Mouse (Mus musculus) hindbrain, postnatal 0 days (tissue): ENCODE results near the gene Zfp367. TPM values are rescaled to one million over a fixed set of nuclear protein-coding genes. Genes with fewer than 3 reads are reported as not detected.

Experiments used
- ATAC-seq: fragments of 200-750 bp; cut with Nextera tagmentation; 2 replicates; pipeline ENCODE4 v1.8.0; 2017; ENCODE audit warnings: mild to moderate bottlenecking, moderate TSS enrichment, moderate library complexity
- DNase-seq: peaks from one replicate; pipeline ENCODE4 v3.0.0-alpha.2; 2015; ENCODE audit warnings: low spot score
- H3K27ac ChIP-seq: fragments of 300-500 bp; sonication (generic); 2 replicates; pipeline ENCODE4 v1.5.1; 2014; ENCODE audit warnings: mild to moderate bottlenecking
- H3K27me3 ChIP-seq: fragments of 300-500 bp; sonication (generic); 2 replicates; pipeline ENCODE4 v1.6.1; 2014; ENCODE audit warnings: low read length, mixed read lengths; ENCODE audit not compliant: insufficient read depth
- H3K36me3 ChIP-seq: fragments of 300-500 bp; sonication (generic); 2 replicates; pipeline ENCODE4 v1.6.1; 2014; ENCODE audit warnings: low read length, mixed read lengths; ENCODE audit not compliant: insufficient read depth
- H3K4me1 ChIP-seq: fragments of 300-500 bp; sonication (generic); 2 replicates; pipeline ENCODE4 v1.6.1; 2014; ENCODE audit warnings: antibody characterized with exemption, low read length, mixed read lengths; ENCODE audit not compliant: insufficient read depth
- H3K4me2 ChIP-seq: fragments of 300-500 bp; sonication (generic); 2 replicates; pipeline ENCODE4 v1.6.1; 2014; ENCODE audit warnings: low read depth, mild to moderate bottlenecking, low read length, moderate library complexity, mixed read lengths
- H3K4me3 ChIP-seq: fragments of 300-500 bp; sonication (generic); 2 replicates; pipeline ENCODE4 v1.5.1; 2014; ENCODE audit warnings: low read length
- H3K9ac ChIP-seq: fragments of 300-500 bp; sonication (generic); replicated peaks from 2 replicates; pipeline ENCODE4 v1.6.1; 2014; ENCODE audit warnings: mild to moderate bottlenecking, low read length, moderate library complexity, mixed read lengths
- H3K9me3 ChIP-seq: fragments of 300-500 bp; sonication (generic); 2 replicates; pipeline ENCODE4 v1.6.1; 2016; ENCODE audit warnings: low read length, mixed read lengths
- CTCF ChIP-seq: IDR thresholded peaks from 2 replicates; pipeline ENCODE4 v1.5.1; 2016; ENCODE audit warnings: antibody characterized with exemption, control low read depth, low read depth
- WGBS: fragments of 180-500 bp; shearing (Covaris S2); extraction: QIAGEN DNeasy Blood & Tissue Kit; methylation state at CpG from one replicate; pipeline ENCODE4 v1.1.7; 2014; 5-methylcytosine and 5-hydroxymethylcytosine counted together
- polyA plus RNA-seq: library from polyadenylated mRNA; unstranded; fragments of >200 nt; fragmentation: Nextera tagmentation; extraction: Ambion mirVana; gene quantifications from 2 replicates; pipeline ENCODE4 v1.2.1, GENCODE M21; 2015
- total RNA-seq: library from RNA; depleted of rRNA; stranded (reverse); fragments of >200 nt; gene quantifications from 2 replicates; pipeline ENCODE4 v1.2.3, GENCODE M21; 2014; rRNA removed

Gene Zfp367
- total RNA-seq = 15.3 and 17.0 TPM in 2 replicates
- 6.7 and 6.9 TPM in 2 replicates for polyA plus RNA-seq

DNA sequence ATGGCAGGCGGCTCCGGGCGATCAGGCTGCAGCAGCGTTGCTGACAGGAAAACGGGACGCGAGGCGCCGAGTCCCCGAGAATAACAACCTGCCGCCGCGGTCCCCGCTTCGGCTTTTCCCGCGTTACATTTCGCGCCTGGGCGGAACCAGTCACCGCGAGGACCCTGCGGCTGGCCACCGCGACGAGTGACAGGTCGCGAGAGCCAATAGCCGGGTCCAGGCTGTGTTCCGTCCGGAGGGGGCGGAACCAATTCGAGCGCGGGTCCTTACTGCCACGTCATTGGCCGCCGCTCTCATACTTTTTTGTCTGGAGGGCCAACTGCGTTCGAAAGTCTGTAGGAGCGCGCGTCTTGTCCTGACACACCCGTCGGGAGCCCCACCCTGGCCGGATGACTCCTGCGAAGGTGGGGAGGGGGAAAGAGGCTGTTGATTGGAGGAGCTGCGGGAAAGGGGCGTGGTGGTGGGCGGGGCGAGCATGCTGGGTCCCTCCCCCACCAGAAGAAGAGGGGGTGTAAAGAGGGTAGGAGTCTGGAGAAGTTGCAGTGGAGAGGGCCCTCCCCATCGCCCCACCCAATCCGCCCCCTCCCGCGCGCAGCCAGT lies at the start of gene Zfp367:
Gene Zfp367 (minus strand): TSS at position 120 of the 600 bp plus-strand sequence.
- no peaks in the 10 kb centered on the region for H3K9me3 ChIP-seq
- 1% methylated on average over 55 of the region's 56 CpGs for WGBS
- H3K27ac ChIP-seq = peak within 1 kb of the TSS; percentile 77
- H3K4me1 ChIP-seq = no peaks in the 10 kb centered on the region
- H3K9ac ChIP-seq = peak within 1 kb of the TSS; percentile 62
- H3K36me3 ChIP-seq = no peaks in the 10 kb centered on the region
- TF ChIP-seq CTCF = no peak
- peak within 1 kb of the TSS; percentile 88 for H3K4me3 ChIP-seq
- ATAC-seq (peak; percentile 98), DNase-seq (peak; percentile 98)
- H3K4me2 ChIP-seq = peak within 1 kb of the TSS; percentile 69
- no peaks in the 10 kb centered on the region for H3K27me3 ChIP-seq

DNA sequence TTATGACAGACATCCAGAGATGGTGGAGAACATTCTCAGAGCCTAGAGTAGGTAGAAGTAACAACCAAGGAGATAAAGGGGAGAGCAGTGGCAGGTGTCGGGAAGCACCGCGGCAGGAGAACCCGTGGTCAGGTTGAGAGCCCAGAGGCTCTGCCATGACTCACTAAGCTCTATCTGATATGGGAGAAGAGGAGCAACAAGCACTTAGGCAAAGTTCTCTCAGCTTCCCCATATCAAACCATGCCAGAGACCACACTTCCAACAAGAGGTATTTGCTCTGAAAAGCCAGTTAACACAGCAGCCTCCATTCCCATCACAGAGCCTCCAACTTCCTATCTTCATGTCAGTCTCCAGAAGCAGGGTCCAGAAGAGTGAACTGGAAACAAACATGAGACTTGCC lies 47.9 kb upstream of the Zfp367 start:
- no peaks in the 10 kb centered on the region for H3K36me3 ChIP-seq
- no peak overlapping the region for H3K4me3 ChIP-seq
- H3K4me2 ChIP-seq = no peak overlapping the region
- H3K27ac ChIP-seq = no peak overlapping the region
- H3K27me3 ChIP-seq = no peaks in the 10 kb centered on the region
- no peaks in the 10 kb centered on the region for H3K9me3 ChIP-seq
- H3K9ac ChIP-seq = no peak overlapping the region
- no peak for TF ChIP-seq CTCF
- 99% methylated on average over 4 of the region's 4 CpGs for WGBS
- ATAC-seq (no peak), DNase-seq (no peak)
- H3K4me1 ChIP-seq = no peaks in the 10 kb centered on the region

DNA sequence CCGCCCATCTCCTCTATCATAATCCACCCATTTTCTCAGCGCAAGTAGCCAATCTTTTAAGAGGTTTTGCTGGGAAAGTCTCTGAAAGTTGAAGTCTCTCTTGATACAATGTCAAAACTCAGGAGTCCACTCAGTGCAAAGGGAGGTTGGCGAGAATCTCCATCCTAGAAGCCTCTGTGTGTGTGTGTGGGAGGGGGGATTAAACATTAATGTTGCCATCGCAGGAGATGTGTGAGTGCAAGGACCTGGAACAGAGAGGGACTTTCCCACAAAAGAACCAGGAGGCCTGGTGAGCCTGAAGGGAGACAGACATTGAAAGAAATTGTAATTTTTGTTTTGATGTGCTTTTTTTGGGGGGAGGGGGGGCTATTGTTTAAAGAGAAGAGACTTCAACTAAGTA lies 45.3 kb upstream of the Zfp367 start:
- 91% methylated on average over 4 of the region's 4 CpGs for WGBS
- ATAC-seq (no peak), DNase-seq (no peak)

DNA sequence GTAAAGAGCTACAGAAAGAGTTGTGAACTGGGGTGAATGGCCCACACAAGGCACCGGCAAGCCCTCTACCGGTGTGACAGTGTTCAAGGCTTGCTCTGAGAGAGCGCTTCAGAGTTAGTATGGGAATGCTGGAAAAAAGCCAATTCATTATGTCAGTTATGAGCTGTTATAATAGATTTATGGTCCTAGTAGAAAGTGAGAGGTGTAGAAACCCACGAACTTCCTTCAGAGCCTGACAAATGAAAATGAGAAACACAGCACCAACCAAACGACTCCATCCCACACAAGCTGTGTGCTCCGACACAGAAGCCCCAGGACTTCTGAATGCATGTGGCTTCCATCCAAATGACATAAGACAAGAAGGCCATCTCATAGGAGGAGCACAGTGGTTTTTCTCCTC lies 44.9 kb upstream of the Zfp367 start:
- H3K4me3 ChIP-seq = no peak overlapping the region
- no peak overlapping the region for H3K27ac ChIP-seq
- H3K36me3 ChIP-seq = no peaks in the 10 kb centered on the region
- H3K27me3 ChIP-seq = no peaks in the 10 kb centered on the region
- ATAC-seq (no peak), DNase-seq (no peak)
- no peak overlapping the region for H3K9ac ChIP-seq
- WGBS = 73% methylated on average over 6 of the region's 6 CpGs
- H3K4me2 ChIP-seq = no peak overlapping the region
- H3K4me1 ChIP-seq = no peaks in the 10 kb centered on the region
- TF ChIP-seq CTCF = no peak
- no peaks in the 10 kb centered on the region for H3K9me3 ChIP-seq

More for the DNA sequence above, 45.3 kb upstream of the Zfp367 start:
- Histone ChIP-seq H3K4me1 (no peaks in the 10 kb centered on the region), H3K9ac (no peak overlapping the region), H3K27ac (no peak overlapping the region), H3K27me3 (no peaks in the 10 kb centered on the region), H3K4me2 (no peak overlapping the region), H3K4me3 (no peak overlapping the region), H3K9me3 (no peaks in the 10 kb centered on the region), H3K36me3 (no peaks in the 10 kb centered on the region)
- no peak for TF ChIP-seq CTCF

DNA sequence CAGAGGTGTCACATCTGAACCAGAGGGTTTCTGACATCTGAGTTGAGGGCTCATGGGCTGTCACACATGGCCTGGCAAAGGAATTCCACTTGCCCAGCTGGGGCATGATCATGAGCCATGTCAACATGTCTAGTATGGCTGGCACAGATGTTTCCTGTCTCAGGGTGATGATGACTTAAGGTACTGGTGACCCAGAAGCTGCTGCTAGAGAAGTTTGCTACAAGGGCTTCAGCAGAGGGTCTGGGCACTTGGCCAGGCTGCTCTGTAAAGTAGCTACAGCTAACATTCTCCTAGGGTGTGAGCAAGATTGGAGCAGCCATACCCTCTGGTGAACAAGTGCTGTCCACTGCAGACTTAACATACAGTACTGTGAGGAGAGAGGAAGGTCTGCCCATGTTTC lies 34.1 kb upstream of the Zfp367 start:
- Histone ChIP-seq H3K4me3 (no peak overlapping the region), H3K9ac (no peak overlapping the region), H3K27ac (no peak overlapping the region), H3K4me2 (no peak overlapping the region), H3K36me3 (peaks cover 23% of the 10 kb centered on the region; the same call in 1 of the 2 replicates), H3K4me1 (no peaks in the 10 kb centered on the region), H3K9me3 (no peaks in the 10 kb centered on the region), H3K27me3 (no peaks in the 10 kb centered on the region)
- no peak for DNase-seq
- 0 out of 2 replicates have a peak, but pooled peaks have one; percentile 24 for ATAC-seq
- TF ChIP-seq CTCF = no peak

DNA sequence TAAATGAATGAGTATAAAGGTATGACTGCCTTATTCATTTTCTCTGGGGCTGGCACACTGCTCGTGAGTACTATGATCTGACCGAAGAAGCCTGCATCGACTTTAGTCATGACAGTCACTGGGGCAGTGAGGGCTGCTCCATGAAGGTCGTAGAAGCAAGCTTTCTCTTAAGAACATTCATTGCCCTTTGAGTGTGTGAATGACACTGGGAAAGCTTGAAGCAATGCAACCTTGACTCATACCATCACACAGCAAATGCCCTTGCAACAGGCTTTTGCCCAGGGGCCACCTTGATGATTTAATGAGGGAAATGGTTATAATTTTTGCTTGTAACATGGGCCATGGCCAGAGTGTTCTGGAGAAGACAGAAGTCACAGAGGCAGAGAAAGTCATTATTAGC lies 33.5 kb upstream of the Zfp367 start:
- WGBS = 93% methylated on average over 4 of the region's 4 CpGs
- H3K4me1 ChIP-seq = no peaks in the 10 kb centered on the region

DNA sequence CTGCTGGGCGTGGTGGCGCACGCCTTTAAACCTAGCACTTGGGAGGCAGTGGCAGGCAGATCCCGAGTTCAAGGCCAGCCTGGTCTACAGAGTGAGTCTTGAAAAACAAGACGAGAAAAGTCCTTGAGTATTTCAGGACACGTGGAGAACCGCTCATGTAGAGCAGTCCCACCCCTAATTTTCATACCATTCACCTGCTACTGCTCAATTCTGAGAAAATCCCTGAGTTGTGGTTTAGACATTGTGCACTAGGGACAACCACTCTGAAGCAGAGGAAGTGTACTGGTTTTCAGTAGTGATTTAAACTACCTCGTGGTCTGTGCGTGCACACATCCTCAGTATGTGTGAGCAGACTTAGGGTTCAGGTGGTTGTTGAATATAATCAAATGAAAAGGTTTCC lies 32.6 kb upstream of the Zfp367 start:
- peaks cover 26% of the 10 kb centered on the region; the same call in 1 of the 2 replicates for H3K36me3 ChIP-seq
- 94% methylated on average over 9 of the region's 9 CpGs for WGBS
- H3K9me3 ChIP-seq = no peaks in the 10 kb centered on the region
- DNase-seq (no peak), ATAC-seq (no peak)
- no peaks in the 10 kb centered on the region for H3K4me1 ChIP-seq
- H3K9ac ChIP-seq = no peak overlapping the region
- no peak for TF ChIP-seq CTCF
- H3K27me3 ChIP-seq = no peaks in the 10 kb centered on the region
- no peak overlapping the region for H3K27ac ChIP-seq
- H3K4me3 ChIP-seq = no peak overlapping the region
- H3K4me2 ChIP-seq = no peak overlapping the region

More for the DNA sequence above, 33.5 kb upstream of the Zfp367 start:
- Histone ChIP-seq H3K9me3 (no peaks in the 10 kb centered on the region), H3K4me2 (no peak overlapping the region), H3K36me3 (peaks cover 26% of the 10 kb centered on the region; the same call in 1 of the 2 replicates), H3K4me3 (no peak overlapping the region), H3K27me3 (no peaks in the 10 kb centered on the region), H3K9ac (no peak overlapping the region), H3K27ac (no peak overlapping the region)
- no peak for TF ChIP-seq CTCF
- ATAC-seq = no peak
- DNase-seq = no peak
